Mouse (Mus musculus) hindbrain, embryonic 10.5 days (tissue): ENCODE measurements around the gene Armh1. TPM values are rescaled to one million over a fixed set of nuclear protein-coding genes. Genes with fewer than 3 reads are reported as not detected.
"Not testable (repeated sequence)": the region's sequence is repeated elsewhere in the genome, so short reads cannot be mapped to it uniquely, and the experiment has no call there.

ENCODE experiments used
- DNase-seq: peaks from one replicate; pipeline ENCODE4 v3.0.0-alpha.2; 2017; ENCODE audit warnings: low spot score
- H3K27ac ChIP-seq: fragments of 300-500 bp; sonication (generic); 2 replicates; pipeline ENCODE4 v1.5.1; 2016; ENCODE audit warnings: mild to moderate bottlenecking, moderate library complexity
- H3K27me3 ChIP-seq: fragments of 300-500 bp; sonication (generic); 2 replicates; pipeline ENCODE4 v1.6.1; 2016; ENCODE audit warnings: mild to moderate bottlenecking; ENCODE audit not compliant: poor library complexity, insufficient read depth, severe bottlenecking
- H3K36me3 ChIP-seq: fragments of 300-500 bp; sonication (generic); 2 replicates; pipeline ENCODE4 v1.6.1; 2016; ENCODE audit warnings: mild to moderate bottlenecking, moderate library complexity
- H3K4me1 ChIP-seq: fragments of 300-500 bp; sonication (generic); replicated peaks from 2 replicates; pipeline ENCODE4 v1.6.1; 2016; ENCODE audit warnings: mild to moderate bottlenecking
- H3K4me3 ChIP-seq: fragments of 300-500 bp; sonication (generic); 2 replicates; pipeline ENCODE4 v1.5.1; 2016; ENCODE audit warnings: mild to moderate bottlenecking, moderate library complexity
- H3K9me3 ChIP-seq: fragments of 300-500 bp; sonication (generic); 2 replicates; pipeline ENCODE4 v1.6.1; 2016; ENCODE audit warnings: mild to moderate bottlenecking, moderate library complexity
- WGBS: fragments of 180-500 bp; shearing (Covaris S2); methylation state at CpG from one replicate; pipeline ENCODE4 v1.1.7; 2016; 5-methylcytosine and 5-hydroxymethylcytosine counted together
- polyA plus RNA-seq: library from polyadenylated mRNA; unstranded; fragments of >200 nt; fragmentation: Nextera tagmentation; extraction: Ambion mirVana; gene quantifications from 2 replicates; pipeline ENCODE4 v1.2.1, GENCODE M21; 2016

Armh1 gene
- polyA plus RNA-seq, 1 experiment from 2014 or later, result 0.39 TPM

GRCm38 (mm10) chr4:117262101-117262913 lies 10.4 kb upstream of the Armh1 start:
- no peaks in the 10 kb centered on the region for H3K9me3 ChIP-seq
- WGBS, result 81% methylated on average over 13 of the region's 13 CpGs
- H3K4me3 ChIP-seq, result no peak overlapping the region
- H3K27me3 ChIP-seq, result peaks cover 8% of the 10 kb centered on the region; the same call in 1 of the 2 replicates
- no peaks in the 10 kb centered on the region for H3K36me3 ChIP-seq
- H3K27ac ChIP-seq, result no peak overlapping the region
- no peak for DNase-seq
- H3K4me1 ChIP-seq, result peaks cover 15% of the 10 kb centered on the region; the same call in 1 of the 2 replicates

GRCm38 (mm10) chr4:117261222-117261621 lies 9.3 kb upstream of the Armh1 start:
- H3K9me3 ChIP-seq, result no peaks in the 10 kb centered on the region
- peaks cover 11% of the 10 kb centered on the region; the same call in 1 of the 2 replicates for H3K4me1 ChIP-seq
- peaks cover 4% of the 10 kb centered on the region; the same call in 1 of the 2 replicates for H3K27me3 ChIP-seq
- no peak for DNase-seq
- H3K27ac ChIP-seq, result no peak overlapping the region
- H3K4me3 ChIP-seq, result no peak overlapping the region
- H3K36me3 ChIP-seq, result no peaks in the 10 kb centered on the region
- 85% methylated on average over 2 of the region's 2 CpGs for WGBS

GRCm38 (mm10) chr4:117259909-117260308 lies 8.0 kb upstream of the Armh1 start:
- not testable (repeated sequence) for H3K9me3 ChIP-seq, H3K36me3 ChIP-seq, DNase-seq, H3K4me1 ChIP-seq, H3K4me3 ChIP-seq, H3K27ac ChIP-seq, H3K27me3 ChIP-seq
- WGBS, result 74% methylated on average over 6 of the region's 6 CpGs

- H3K4me1 ChIP-seq, result peaks cover 42% of the 10 kb centered on the region
- no peak for DNase-seq
- H3K27ac ChIP-seq, result no peak overlapping the region
- H3K36me3 ChIP-seq, result no peaks in the 10 kb centered on the region
- 50% methylated on average over 6 of the region's 6 CpGs for whole genome bisulfite sequencing
- H3K4me3 ChIP-seq, result no peak overlapping the region
- no peaks in the 10 kb centered on the region for H3K9me3 ChIP-seq
- H3K27me3 ChIP-seq, result peaks cover 12% of the 10 kb centered on the region; the same call in 1 of the 2 replicates
Observed at GRCm38 (mm10) chr4:117254672-117255071, 2.7 kb upstream of the Armh1 start.

GRCm38 (mm10) chr4:117254017-117254627 lies 2.2 kb upstream of the Armh1 start:
- H3K4me1 ChIP-seq, result peaks cover 42% of the 10 kb centered on the region
- H3K36me3 ChIP-seq, result no peaks in the 10 kb centered on the region
- no peak overlapping the region for H3K27ac ChIP-seq
- H3K27me3 ChIP-seq, result peaks cover 12% of the 10 kb centered on the region; the same call in 1 of the 2 replicates
- no peak for DNase-seq
- no peaks in the 10 kb centered on the region for H3K9me3 ChIP-seq
- H3K4me3 ChIP-seq, result no peak overlapping the region
- 69% methylated on average over 5 of the region's 5 CpGs for WGBS

- WGBS, result 70% methylated on average over 12 of the region's 12 CpGs
- H3K9me3 ChIP-seq, result no peaks in the 10 kb centered on the region
- H3K4me3 ChIP-seq, result no peak overlapping the region
- no peaks in the 10 kb centered on the region for H3K36me3 ChIP-seq
- H3K4me1 ChIP-seq, result peaks cover 42% of the 10 kb centered on the region
- H3K27ac ChIP-seq, result no peak overlapping the region
- DNase-seq, result no peak
- H3K27me3 ChIP-seq, result peaks cover 12% of the 10 kb centered on the region; the same call in 1 of the 2 replicates
Observed at GRCm38 (mm10) chr4:117253218-117254016, 1.5 kb upstream of the Armh1 start.

- 84% methylated on average over 5 of the region's 5 CpGs for WGBS
- H3K27ac ChIP-seq, result peak overlapping the region; percentile 92
- H3K27me3 ChIP-seq, result peaks cover 12% of the 10 kb centered on the region; the same call in 1 of the 2 replicates
- H3K9me3 ChIP-seq, result no peaks in the 10 kb centered on the region
- no peak for DNase-seq
- peaks cover 42% of the 10 kb centered on the region for H3K4me1 ChIP-seq
- no peaks in the 10 kb centered on the region for H3K36me3 ChIP-seq
- H3K4me3 ChIP-seq, result peak overlapping the region; percentile 72
Observed at GRCm38 (mm10) chr4:117252755-117253154, 830 bp upstream of the Armh1 start.

GRCm38 (mm10) chr4:117252351-117252750 lies 426 bp upstream of the Armh1 start:
- H3K9me3 ChIP-seq, result no peaks in the 10 kb centered on the region
- peaks cover 42% of the 10 kb centered on the region for H3K4me1 ChIP-seq
- H3K27me3 ChIP-seq, result peaks cover 12% of the 10 kb centered on the region; the same call in 1 of the 2 replicates
- H3K27ac ChIP-seq, result peak overlapping the region; percentile 92
- DNase-seq, result no peak
- H3K36me3 ChIP-seq, result no peaks in the 10 kb centered on the region
- 29% methylated on average over 5 of the region's 5 CpGs for WGBS
- H3K4me3 ChIP-seq, result peak overlapping the region; percentile 72

- no peak for DNase-seq
- Histone ChIP-seq H3K4me1 (peaks cover 42% of the 10 kb centered on the region), H3K9me3 (no peaks in the 10 kb centered on the region), H3K4me3 (peak overlapping the region; percentile 72), H3K27ac (no peak overlapping the region), H3K36me3 (no peaks in the 10 kb centered on the region), H3K27me3 (peaks cover 12% of the 10 kb centered on the region; the same call in 1 of the 2 replicates)
- WGBS, result 69% methylated on average over 1 of the region's 1 CpGs
Observed at GRCm38 (mm10) chr4:117250982-117251381, 943 bp downstream of the Armh1 start.

GRCm38 (mm10) chr4:117240867-117241266 lies 11.1 kb downstream of the Armh1 start:
- Histone ChIP-seq H3K4me3 (no peak overlapping the region), H3K9me3 (no peaks in the 10 kb centered on the region), H3K27ac (no peak overlapping the region; the same call in 1 of the 2 replicates), H3K4me1 (0 out of 2 replicates have a peak, but pooled peaks cover 1% of the 10 kb centered on the region), H3K27me3 (no peaks in the 10 kb centered on the region), H3K36me3 (no peaks in the 10 kb centered on the region)
- 89% methylated on average over 6 of the region's 6 CpGs for WGBS
- DNase-seq, result no peak

- H3K9me3 ChIP-seq, result no peaks in the 10 kb centered on the region
- whole genome bisulfite sequencing, result 66% methylated on average over 2 of the region's 2 CpGs
- H3K27ac ChIP-seq, result no peak overlapping the region
- DNase-seq, result no peak
- no peaks in the 10 kb centered on the region for H3K36me3 ChIP-seq
- no peaks in the 10 kb centered on the region for H3K27me3 ChIP-seq
- H3K4me1 ChIP-seq, result 0 out of 2 replicates have a peak, but pooled peaks cover 3% of the 10 kb centered on the region
- no peak overlapping the region for H3K4me3 ChIP-seq
Observed at GRCm38 (mm10) chr4:117239153-117239552, 12.8 kb downstream of the Armh1 start.

GRCm38 (mm10) chr4:117235822-117236221 lies 16.1 kb downstream of the Armh1 start:
- H3K36me3 ChIP-seq, result no peaks in the 10 kb centered on the region
- 66% methylated on average over 4 of the region's 4 CpGs for WGBS
- DNase-seq, result no peak
- no peaks in the 10 kb centered on the region for H3K27me3 ChIP-seq
- no peak overlapping the region for H3K4me3 ChIP-seq
- 0 out of 2 replicates have a peak, but pooled peaks cover 6% of the 10 kb centered on the region for H3K4me1 ChIP-seq
- no peak overlapping the region for H3K27ac ChIP-seq
- no peaks in the 10 kb centered on the region for H3K9me3 ChIP-seq
